8 mouse cellular contexts compared by ENCODE assay signal in genomic region chr16:21976203-21976602, GRCm38 (mm10). TPM values are rescaled to one million over a fixed set of nuclear protein-coding genes. Genes with fewer than 3 reads are reported as not detected.
DNase-seq lines count a peak whose midpoint lies in the region; ATAC-seq and TF ChIP-seq lines count a peak whose summit lies in the region.

No protein-coding gene starts in this region.

- no peak overlapping the region for H3K27ac ChIP-seq in intestine, postnatal 0 days (ENCODE audit: low read depth, low read length)

- no peaks in the 10 kb centered on the region for H3K9me3 ChIP-seq in intestine, postnatal 0 days (ENCODE audit: control insufficient read depth)

- DNase-seq in cerebellum, postnatal 25 days, result peak; percentile 8 to 10
- no peak for DNase-seq in cerebellum, adult 11 months
- DNase-seq in right cerebral cortex, adult 18-20 months, result peak; percentile 8
- no peak for DNase-seq in right cerebral cortex, postnatal 36 days (ENCODE audit: low spot score in 2 of 2)
- no peak for DNase-seq in thymus, postnatal 10 days (ENCODE audit: low spot score in 2 of 2)

- H3K36me3 ChIP-seq in intestine, postnatal 0 days (ENCODE audit: control insufficient read depth, insufficient read depth), result peaks cover 7% of the 10 kb centered on the region; the same call in 1 of the 2 replicates

- ATAC-seq in intestine, postnatal 0 days, result no peak
- ATAC-seq in CD4-positive, CD25-positive, alpha-beta regulatory T cell, adult 4 months, result no peak
- ATAC-seq in erythroid progenitor cell, adult 5-6 weeks (replicated peaks; ENCODE audit: low FRiP score, poor library complexity, severe bottlenecking), result no peak

- 23% methylated on average over 16 of the region's 16 CpGs for WGBS in intestine, postnatal 0 days

- no peaks in the 10 kb centered on the region for H3K4me1 ChIP-seq in intestine, postnatal 0 days (replicated peaks; ENCODE audit: control insufficient read depth, insufficient read depth, low read length)

- no peak overlapping the region for H3K4me3 ChIP-seq in intestine, postnatal 0 days (ENCODE audit: low read depth, low read length)

- H3K9ac ChIP-seq in intestine, postnatal 0 days (ENCODE audit: low read depth, low read length), result no peak overlapping the region

- H3K27me3 ChIP-seq in intestine, postnatal 0 days (replicated peaks; ENCODE audit: control insufficient read depth, insufficient read depth, low read length), result no peaks in the 10 kb centered on the region

- TF ChIP-seq CTCF in intestine, postnatal 0 days (IDR thresholded peaks at IDR 0.05; ENCODE audit: low read depth), result no peak

- peak overlapping the region; percentile 25; the same call in 1 of the 2 replicates for H3K4me2 ChIP-seq in intestine, postnatal 0 days (replicated peaks; ENCODE audit: low read depth)

RNA-seq across cellular contexts. Expression of gene Liph, which starts 19.3 kb away (rescaled TPM):
- polyA plus RNA-seq in intestine, postnatal 0 days (2015; fragmentation: Nextera tagmentation; extraction: Ambion mirVana), result 48.8 and 51.6 TPM in 2 replicates
- polyA plus RNA-seq in CD4-positive, CD25-positive, alpha-beta regulatory T cell, adult 4 months (2017; shearing (Covaris generic)), result under 1 TPM; 0.26 to 0.79 TPM
- 0.84 TPM in 1 of 2 replicates, not detected in the other for total RNA-seq in erythroid progenitor cell, adult 5-6 weeks (2015; ENCODE audit: low replicate concordance)
- total RNA-seq in erythroid progenitor cell, adult 5-6 weeks (2017; ENCODE audit: low replicate concordance), result 2.8 and 4.1 TPM in 2 replicates

RNA-seq across cellular contexts. Expression of gene Tmem41a, which starts 28.9 kb away (rescaled TPM):
- polyA plus RNA-seq in intestine, postnatal 0 days (2015; fragmentation: Nextera tagmentation; extraction: Ambion mirVana), result 215 and 219 TPM in 2 replicates
- polyA plus RNA-seq in CD4-positive, CD25-positive, alpha-beta regulatory T cell, adult 4 months (2017; shearing (Covaris generic)), result 1 to 10 TPM; 3.0 to 4.7 TPM
- total RNA-seq in erythroid progenitor cell, adult 5-6 weeks (2015; ENCODE audit: low replicate concordance), result 2.1 and 8.6 TPM in 2 replicates
- 3.8 and 4.1 TPM in 2 replicates for total RNA-seq in erythroid progenitor cell, adult 5-6 weeks (2017; ENCODE audit: low replicate concordance)

RNA-seq across cellular contexts. Expression of gene Senp2, which starts 33.1 kb away (rescaled TPM):
- polyA plus RNA-seq in intestine, postnatal 0 days (2015; fragmentation: Nextera tagmentation; extraction: Ambion mirVana), result 17.8 and 20.4 TPM in 2 replicates
- 10 to 100 TPM; 16.6 to 20.1 TPM for polyA plus RNA-seq in CD4-positive, CD25-positive, alpha-beta regulatory T cell, adult 4 months (2017; shearing (Covaris generic))
- total RNA-seq in erythroid progenitor cell, adult 5-6 weeks (2015; ENCODE audit: low replicate concordance), result 84.3 and 107 TPM in 2 replicates
- total RNA-seq in erythroid progenitor cell, adult 5-6 weeks (2017; ENCODE audit: low replicate concordance), result 114 and 119 TPM in 2 replicates

Comparison
In these comparisons a context has a peak if more than half of its experiments do, and no peak if none do; other contexts are left out.
1. DNase-seq: peak in cerebellum, postnatal 25 days (2 of 2) and right cerebral cortex, adult 18-20 months (single experiment); none in cerebellum, adult 11 months (single experiment), right cerebral cortex, postnatal 36 days (0 of 2) and thymus, postnatal 10 days (0 of 2).
2. RNA of gene Liph, which starts 19.3 kb away (polyA plus RNA-seq): 48.8 to 51.6 TPM in intestine, postnatal 0 days; 0.26 to 0.79 TPM in CD4-positive, CD25-positive, alpha-beta regulatory T cell, adult 4 months; every median in the first group is over 10 times any median in the second.
3. RNA of gene Tmem41a, which starts 28.9 kb away (polyA plus RNA-seq): 215 to 219 TPM in intestine, postnatal 0 days; 3.0 to 4.7 TPM in CD4-positive, CD25-positive, alpha-beta regulatory T cell, adult 4 months; every median in the first group is over 10 times any median in the second.